Mouse (Mus musculus): ENCODE measurements around the gene Fbln1.

- no peak for TF ChIP-seq CTCF (conservative IDR thresholded peaks at IDR 0.05; ENCODE audit: low read length)
- no peak for TF ChIP-seq POU5F1 (IDR thresholded peaks at IDR 0.05; ENCODE audit: borderline replicate concordance, low read length)
- no peak for TF ChIP-seq NANOG (IDR thresholded peaks at IDR 0.05; ENCODE audit: borderline replicate concordance, low read length)
These were observed 105.4 kb downstream of the Fbln1 start for GRCm38 (mm10) chr15:85311058-85311657.

All from E14TG2a.4 (cell line).